8 mouse cellular contexts compared by ENCODE assay signal in the genomic region with DNA sequence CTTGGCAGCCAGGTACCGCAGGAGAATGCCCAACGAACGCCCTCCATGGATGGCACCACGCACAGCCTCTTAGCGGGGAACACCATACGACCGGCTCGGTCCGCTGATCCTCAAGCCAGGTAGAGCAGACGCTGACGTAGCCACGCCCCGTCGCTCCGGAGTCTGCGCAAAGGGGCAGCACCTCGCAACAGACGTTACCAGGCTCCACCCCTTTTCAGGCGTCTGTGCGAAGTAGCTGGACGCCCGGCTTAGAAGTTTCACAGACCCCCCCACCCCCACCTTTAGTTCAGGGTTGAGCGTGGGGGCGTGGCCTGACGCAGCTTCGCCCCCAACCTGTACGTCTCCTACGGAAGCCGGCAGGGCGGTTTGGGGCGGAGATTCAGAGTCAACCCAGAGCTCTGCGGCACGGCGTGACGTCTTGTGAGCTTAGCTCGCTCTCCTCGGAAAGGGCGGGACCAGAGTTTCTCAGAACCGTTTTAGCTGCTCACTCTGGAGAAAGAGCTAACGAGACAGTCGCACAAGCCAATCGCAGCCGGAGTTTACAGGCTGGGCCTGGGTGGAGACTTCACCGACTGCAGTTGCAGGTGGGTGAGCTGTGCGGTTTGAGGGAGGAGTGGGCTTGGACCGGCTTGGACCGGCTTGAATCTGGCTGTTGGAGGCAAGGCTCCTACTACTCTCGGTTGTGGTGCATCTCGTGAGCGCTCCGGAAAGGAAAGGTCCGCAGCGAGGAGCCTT. TPM values are rescaled to one million over a fixed set of nuclear protein-coding genes. Genes with fewer than 3 reads are reported as not detected.
DNase-seq lines count a peak whose midpoint lies in the region; ATAC-seq and TF ChIP-seq lines count a peak whose summit lies in the region.

A gene (minus strand): TSS at position 121 of the 735 bp plus-strand sequence.
A gene (plus strand): TSS at position 483 of the 735 bp plus-strand sequence.

- peak within 1 kb of the TSS; percentile 42 for H3K9ac ChIP-seq in CH12.LX (ENCODE audit: insufficient read depth, low read depth)
- H3K9ac ChIP-seq in forebrain, embryonic 11.5 days (ENCODE audit: low read length): peak within 1 kb of the TSS; percentile 71
- H3K9ac ChIP-seq in heart, embryonic 16.5 days (ENCODE audit: low read length): peak within 1 kb of the TSS; percentile 89
- H3K9ac ChIP-seq in liver, embryonic 15.5 days: peak within 1 kb of the TSS; percentile 82
- H3K9ac ChIP-seq in neural tube, embryonic 12.5 days: peak within 1 kb of the TSS; percentile 77

- in situ Hi-C loops in CH12.LX (cut with MboI; ENCODE audit: low pct_ligation_motif_present, low pct_unique_long_range_greater_than_20kb, low sequenced_read_pairs): no loop called here

- H3K4me2 ChIP-seq in CH12.LX (ENCODE audit: insufficient read depth, low read depth, poor library complexity, severe bottlenecking): peak within 1 kb of the TSS; percentile 89
- peak within 1 kb of the TSS; percentile 75 for H3K4me2 ChIP-seq in forebrain, embryonic 11.5 days (ENCODE audit: low read depth, low read length, severe bottlenecking)
- H3K4me2 ChIP-seq in heart, embryonic 16.5 days (ENCODE audit: low read depth, low read length): peak within 1 kb of the TSS; percentile 87
- H3K4me2 ChIP-seq in liver, embryonic 15.5 days: peak within 1 kb of the TSS; percentile 91
- peak within 1 kb of the TSS; percentile 73 for H3K4me2 ChIP-seq in neural tube, embryonic 12.5 days (replicated peaks)

- dilution Hi-C loops in CH12.LX (cut with MboI; ENCODE audit: extremely low pct_ligation_motif_present, extremely low pct_unique_long_range_greater_than_20kb, low sequenced_read_pairs): no loop called here

- peaks cover 0 to 9% of the 10 kb centered on the region in 2 experiments for H3K36me3 ChIP-seq in CH12.LX (replicated peaks in 1 of 2; ENCODE audit: control insufficient read depth in 1 of 2, insufficient read depth in 1 of 2, low read length in 1 of 2)
- no peaks in the 10 kb centered on the region for H3K36me3 ChIP-seq in forebrain, embryonic 11.5 days (ENCODE audit: control insufficient read depth, insufficient read depth, low read length)
- H3K36me3 ChIP-seq in heart, embryonic 16.5 days (ENCODE audit: control insufficient read depth, insufficient read depth): 0 out of 2 replicates have a peak, but pooled peaks cover 3% of the 10 kb centered on the region
- H3K36me3 ChIP-seq in liver, embryonic 15.5 days (replicated peaks): no peaks in the 10 kb centered on the region
- H3K36me3 ChIP-seq in neural tube, embryonic 12.5 days: no peaks in the 10 kb centered on the region

- WGBS in forebrain, embryonic 11.5 days: under 1% methylated on average over 52 of the region's 53 CpGs
- WGBS in heart, embryonic 16.5 days: under 1% methylated on average over 53 of the region's 53 CpGs
- WGBS in liver, embryonic 15.5 days (ENCODE audit: insufficient replicate concordance): under 1% methylated on average over 53 of the region's 53 CpGs
- under 1% methylated on average over 53 of the region's 53 CpGs for WGBS in neural tube, embryonic 12.5 days

- peak; percentile 86 for TF ChIP-seq POLR2A in CH12.LX (IDR thresholded peaks at IDR 0.05; ENCODE audit: low read depth, low read length)

- no peak for TF ChIP-seq EP300 in CH12.LX (IDR thresholded peaks at IDR 0.05; ENCODE audit: low read length)

- peak; percentile 100 for DNase-seq in CH12.LX (ENCODE audit: extremely low read depth)
- peak; percentile 99 for DNase-seq in c-Kit-positive CD71-positive TER-119-negative erythroid progenitor cells, embryonic 14.5 days (ENCODE audit: low read depth)
- peak; percentile 98 for DNase-seq in forebrain, embryonic 11.5 days (ENCODE audit: low spot score)
- peak; percentile 99 to 100 for DNase-seq in kidney, postnatal 36 days
- peak; percentile 100 for DNase-seq in telencephalon, adult 2 months (ENCODE audit: low read depth, low spot score)

- peak within 1 kb of the TSS; percentile 67 for H3K27ac ChIP-seq in CH12.LX (ENCODE audit: insufficient read depth, low read depth)
- H3K27ac ChIP-seq in forebrain, embryonic 11.5 days (ENCODE audit: low read depth, low read length): peak within 1 kb of the TSS; percentile 71
- H3K27ac ChIP-seq in heart, embryonic 16.5 days (ENCODE audit: low read length): peak within 1 kb of the TSS; percentile 87
- peak within 1 kb of the TSS; percentile 94 for H3K27ac ChIP-seq in liver, embryonic 15.5 days (replicated peaks)
- H3K27ac ChIP-seq in neural tube, embryonic 12.5 days: peak within 1 kb of the TSS; percentile 75

- no peak for TF ChIP-seq CTCF in CH12.LX (conservative IDR thresholded peaks at IDR 0.05 in 1 of 2, IDR thresholded peaks at IDR 0.05 in 1 of 2; ENCODE audit: low read depth in 2 of 2, low read length in 2 of 2)

- TF ChIP-seq RAD21 in CH12.LX (IDR thresholded peaks at IDR 0.05; ENCODE audit: low read depth, low read length): no peak

- H3K27me3 ChIP-seq in CH12.LX (replicated peaks): no peaks in the 10 kb centered on the region
- no peaks in the 10 kb centered on the region for H3K27me3 ChIP-seq in forebrain, embryonic 11.5 days (ENCODE audit: control insufficient read depth, insufficient read depth, low read length)
- H3K27me3 ChIP-seq in heart, embryonic 16.5 days (ENCODE audit: control insufficient read depth, insufficient read depth, low read length): no peaks in the 10 kb centered on the region
- no peaks in the 10 kb centered on the region for H3K27me3 ChIP-seq in liver, embryonic 15.5 days
- H3K27me3 ChIP-seq in neural tube, embryonic 12.5 days (replicated peaks): no peaks in the 10 kb centered on the region

- peaks cover 13% of the 10 kb centered on the region for H3K79me2 ChIP-seq in CH12.LX (replicated peaks; ENCODE audit: control insufficient read depth, extremely low read depth, insufficient read depth, poor library complexity, severe bottlenecking)

- ATAC-seq in forebrain, embryonic 11.5 days (replicated peaks; ENCODE audit: low FRiP score): peak; percentile 97
- ATAC-seq in heart, embryonic 16.5 days (replicated peaks; ENCODE audit: extremely low read depth, insufficient read depth, low FRiP score): peak; percentile 97
- peak; percentile 94 for ATAC-seq in liver, embryonic 15.5 days (ENCODE audit: insufficient read depth)
- ATAC-seq in neural tube, embryonic 12.5 days (ENCODE audit: low FRiP score, low read depth): peak; percentile 97

- no peaks in the 10 kb centered on the region for H3K9me3 ChIP-seq in CH12.LX (replicated peaks; ENCODE audit: low read length)
- H3K9me3 ChIP-seq in forebrain, embryonic 11.5 days (ENCODE audit: control insufficient read depth, low read length): no peaks in the 10 kb centered on the region
- H3K9me3 ChIP-seq in heart, embryonic 16.5 days (replicated peaks; ENCODE audit: control insufficient read depth, low read length): no peaks in the 10 kb centered on the region
- no peaks in the 10 kb centered on the region for H3K9me3 ChIP-seq in liver, embryonic 15.5 days (replicated peaks)
- H3K9me3 ChIP-seq in neural tube, embryonic 12.5 days: no peaks in the 10 kb centered on the region

- peaks cover 0 to 16% of the 10 kb centered on the region in 2 experiments; a peak in 2 of 4 replicates for H3K4me1 ChIP-seq in CH12.LX (ENCODE audit: control insufficient read depth in 1 of 2, insufficient read depth in 2 of 2)
- no peaks in the 10 kb centered on the region; the same call in 1 of the 2 replicates for H3K4me1 ChIP-seq in forebrain, embryonic 11.5 days (replicated peaks; ENCODE audit: control insufficient read depth, insufficient read depth, low read length)
- peaks cover 19% of the 10 kb centered on the region for H3K4me1 ChIP-seq in heart, embryonic 16.5 days (ENCODE audit: control insufficient read depth, insufficient read depth, low read length)
- peaks cover 25% of the 10 kb centered on the region for H3K4me1 ChIP-seq in liver, embryonic 15.5 days (replicated peaks)
- H3K4me1 ChIP-seq in neural tube, embryonic 12.5 days: peaks cover 12% of the 10 kb centered on the region

- peak within 1 kb of the TSS; percentile 78 to 92 (median 91) for H3K4me3 ChIP-seq in CH12.LX (replicated peaks in 1 of 3; ENCODE audit: low read depth in 2 of 3, low read length in 2 of 3, poor library complexity in 1 of 3)
- peak within 1 kb of the TSS; percentile 71 for H3K4me3 ChIP-seq in forebrain, embryonic 11.5 days (ENCODE audit: low read depth, low read length)
- H3K4me3 ChIP-seq in heart, embryonic 16.5 days (ENCODE audit: low read length): peak within 1 kb of the TSS; percentile 90
- peak within 1 kb of the TSS; percentile 83 for H3K4me3 ChIP-seq in liver, embryonic 15.5 days (replicated peaks)
- H3K4me3 ChIP-seq in neural tube, embryonic 12.5 days: peak within 1 kb of the TSS; percentile 64

TF ChIP-seq in CH12.LX, 34 proteins besides CTCF, POLR2A, EP300 and RAD21 (continues in another document):
- TF ChIP-seq MEF2A (IDR thresholded peaks at IDR 0.05; ENCODE audit: borderline replicate concordance, low read depth, low read length) (peak; percentile 36; the same call in 1 of the 2 replicates), USF1 (IDR thresholded peaks at IDR 0.05; ENCODE audit: low read depth, low read length) (no peak), MAFK (IDR thresholded peaks at IDR 0.05; ENCODE audit: insufficient replicate concordance, low read length) (no peak), ZMIZ1 (IDR thresholded peaks at IDR 0.05; ENCODE audit: low read depth, low read length) (0 out of 2 replicates have a peak, but pooled peaks have one; percentile 24), JUND (conservative IDR thresholded peaks at IDR 0.05; ENCODE audit: low read depth, low read length) (no peak), TCF12 (IDR thresholded peaks at IDR 0.05; ENCODE audit: low read depth, low read length) (peak; percentile 66), MXI1 (IDR thresholded peaks at IDR 0.05; ENCODE audit: low read depth, low read length) (no peak; the same call in none of the 2 replicates)

RNA-seq across cellular contexts. Expression of the first gene that starts in this region (rescaled TPM):
- total RNA-seq in CH12.LX (2012; rRNA removed) (24.4 and 26.2 TPM in 2 replicates), CH12.LX (2014; rRNA removed) (56.9 and 65.9 TPM in 2 replicates)
- 25.9 and 27.2 TPM in 2 replicates for polyA plus RNA-seq in CH12.LX (2012; ENCODE audit: insufficient read length, low read depth)
- 29.8 and 35.7 TPM in 2 replicates for polyA plus RNA-seq in forebrain, embryonic 11.5 days (2014; fragmentation: Nextera tagmentation; extraction: Ambion mirVana)
- 24.6 and 27.4 TPM in 2 replicates for polyA plus RNA-seq in heart, embryonic 16.5 days (2015; fragmentation: Nextera tagmentation; extraction: Ambion mirVana)
- 12.5 and 15.0 TPM in 2 replicates for polyA plus RNA-seq in liver, embryonic 15.5 days (2015; fragmentation: Nextera tagmentation; extraction: Ambion mirVana)
- 29.0 and 30.4 TPM in 2 replicates for polyA plus RNA-seq in neural tube, embryonic 12.5 days (2016; fragmentation: Nextera tagmentation; extraction: Ambion mirVana)

RNA-seq across cellular contexts. Expression of the second gene that starts in this region (rescaled TPM):
- total RNA-seq in CH12.LX (2012; rRNA removed) (0.72 and 0.92 TPM in 2 replicates), CH12.LX (2014; rRNA removed) (1.9 and 2.2 TPM in 2 replicates)
- polyA plus RNA-seq in CH12.LX (2012; ENCODE audit: insufficient read length, low read depth): 0.67 and 1.00 TPM in 2 replicates
- 7.7 and 8.3 TPM in 2 replicates for polyA plus RNA-seq in forebrain, embryonic 11.5 days (2014; fragmentation: Nextera tagmentation; extraction: Ambion mirVana)
- polyA plus RNA-seq in heart, embryonic 16.5 days (2015; fragmentation: Nextera tagmentation; extraction: Ambion mirVana): 8.4 and 10.1 TPM in 2 replicates
- polyA plus RNA-seq in liver, embryonic 15.5 days (2015; fragmentation: Nextera tagmentation; extraction: Ambion mirVana): 2.0 and 2.4 TPM in 2 replicates
- polyA plus RNA-seq in neural tube, embryonic 12.5 days (2016; fragmentation: Nextera tagmentation; extraction: Ambion mirVana): 9.6 and 10.1 TPM in 2 replicates

Comparison
In these comparisons a context has a peak if more than half of its experiments do, and no peak if none do; other contexts are left out.
1. Peak in every context shown above with its lines: DNase-seq, ATAC-seq, H3K4me3 ChIP-seq and H3K27ac ChIP-seq.